ENCODE assay signal across 25 mouse cellular contexts in the genomic region with DNA sequence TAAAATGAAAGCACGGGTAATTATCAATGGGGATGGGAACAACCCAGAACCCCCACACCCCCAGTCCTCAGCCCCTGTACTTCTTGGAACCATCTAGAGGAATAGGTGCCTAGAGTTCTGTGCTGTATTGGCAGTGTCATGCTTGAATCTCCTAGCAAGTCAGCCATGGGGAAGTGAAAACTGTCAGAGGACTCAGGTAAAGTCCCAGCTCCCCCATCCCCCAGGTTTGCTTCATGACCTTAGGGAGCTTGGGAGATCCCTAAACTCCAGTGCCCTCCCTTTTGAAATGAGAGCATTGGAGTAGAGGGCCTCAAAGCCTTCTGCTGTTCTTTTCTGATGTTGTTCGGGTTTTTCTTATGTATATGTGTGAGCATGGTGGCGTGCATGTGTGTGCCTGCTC.
DNase-seq lines count a peak whose midpoint lies in the region; ATAC-seq lines count a peak whose summit lies in the region.
"Had no signal": no experiment of that assay in that cellular context is flagged by ENCODE, and none has a peak within 500 bp of the region (broad histone marks: within the 10 kb centered on the region; RNA-seq: fewer than 3 reads in every experiment).

No protein-coding gene starts in this region.

- peaks cover 15% of the 10 kb centered on the region for H3K4me1 ChIP-seq in kidney, embryonic 15.5 days
- peaks cover 21% of the 10 kb centered on the region for H3K4me1 ChIP-seq in hindbrain, embryonic 13.5 days (replicated peaks)
- H3K4me1 ChIP-seq: heart, embryonic 15.5 days; intestine, embryonic 15.5 days; liver, embryonic 15.5 days; midbrain, embryonic 15.5 days had no signal

- no peak overlapping the region for H3K4me2 ChIP-seq in kidney, embryonic 15.5 days
- H3K4me2 ChIP-seq in hindbrain, embryonic 13.5 days, result no peak overlapping the region
- H3K4me2 ChIP-seq: embryonic facial prominence, embryonic 12.5 days; forebrain, embryonic 12.5 days; heart, embryonic 15.5 days; intestine, embryonic 15.5 days; liver, embryonic 15.5 days; midbrain, embryonic 15.5 days had no signal

- DNase-seq in embryo, embryonic 9.5 days (ENCODE audit: extremely low spot score), result peak; percentile 5
- DNase-seq in embryo, embryonic 11 days, result no peak
- no peak for DNase-seq in kidney, adult 9 months
- peak; percentile 68 for DNase-seq in splenic B cell, adult 2 months (ENCODE audit: low read depth, low spot score)
- no peak for DNase-seq in layer of hippocampus, postnatal 10 days (ENCODE audit: low spot score in 2 of 2)
- DNase-seq: adrenal gland, postnatal 36 days; cerebellum, adult 9-10 months; heart, postnatal 4 days; kidney, postnatal 4 days; liver; right cerebral cortex, postnatal 14 days; thymus, adult 18-20 months; thymus, postnatal 36 days had no signal

- H3K9me3 ChIP-seq in kidney, embryonic 15.5 days (replicated peaks), result no peaks in the 10 kb centered on the region
- no peaks in the 10 kb centered on the region for H3K9me3 ChIP-seq in hindbrain, embryonic 13.5 days
- H3K9me3 ChIP-seq: embryonic facial prominence, embryonic 12.5 days; forebrain, embryonic 12.5 days; heart, embryonic 15.5 days; intestine, embryonic 15.5 days; liver, embryonic 15.5 days; midbrain, embryonic 15.5 days had no signal

- 0 out of 2 replicates have a peak, but pooled peaks have one; percentile 33 for ATAC-seq in kidney, embryonic 15.5 days (replicated peaks; ENCODE audit: low FRiP score)
- 0 out of 2 replicates have a peak, but pooled peaks have one; percentile 32 for ATAC-seq in hindbrain, embryonic 13.5 days (ENCODE audit: low FRiP score)
- ATAC-seq: intestine, embryonic 15.5 days; midbrain, embryonic 15.5 days; Patski had no signal

- no peak overlapping the region for H3K4me3 ChIP-seq in kidney, embryonic 15.5 days (replicated peaks)
- H3K4me3 ChIP-seq in hindbrain, embryonic 13.5 days, result no peak overlapping the region
- H3K4me3 ChIP-seq: embryonic facial prominence, embryonic 12.5 days; forebrain, embryonic 12.5 days; heart, embryonic 15.5 days; intestine, embryonic 15.5 days; left cerebral cortex, adult 2 months; liver, embryonic 15.5 days; midbrain, embryonic 15.5 days had no signal

- H3K9ac ChIP-seq in kidney, embryonic 15.5 days, result no peak overlapping the region
- no peak overlapping the region for H3K9ac ChIP-seq in hindbrain, embryonic 13.5 days
- H3K9ac ChIP-seq: embryonic facial prominence, embryonic 12.5 days; forebrain, embryonic 12.5 days; heart, embryonic 15.5 days; intestine, embryonic 15.5 days; liver, embryonic 15.5 days; midbrain, embryonic 15.5 days had no signal

- H3K27ac ChIP-seq in kidney, embryonic 15.5 days, result no peak overlapping the region
- H3K27ac ChIP-seq in hindbrain, embryonic 13.5 days, result peak overlapping the region; percentile 60; the same call in 1 of the 2 replicates
- H3K27ac ChIP-seq: embryonic facial prominence, embryonic 12.5 days; forebrain, embryonic 12.5 days; heart, embryonic 15.5 days; intestine, embryonic 15.5 days; left cerebral cortex, adult 2 months; liver, embryonic 15.5 days; macrophage; midbrain, embryonic 15.5 days had no signal

- no peaks in the 10 kb centered on the region for H3K27me3 ChIP-seq in kidney, embryonic 15.5 days
- H3K27me3 ChIP-seq in hindbrain, embryonic 13.5 days, result peaks cover 20% of the 10 kb centered on the region
- no peaks in the 10 kb centered on the region for H3K27me3 ChIP-seq in splenic B cell, adult 2 months (ENCODE audit: control insufficient read depth, insufficient read depth, low read length, poor library complexity, severe bottlenecking)
- H3K27me3 ChIP-seq: embryonic facial prominence, embryonic 12.5 days; heart, embryonic 15.5 days; intestine, embryonic 15.5 days; liver, embryonic 15.5 days; midbrain, embryonic 15.5 days had no signal

- no peaks in the 10 kb centered on the region for H3K36me3 ChIP-seq in kidney, embryonic 15.5 days
- H3K36me3 ChIP-seq in hindbrain, embryonic 13.5 days, result no peaks in the 10 kb centered on the region
- no peaks in the 10 kb centered on the region for H3K36me3 ChIP-seq in splenic B cell, adult 2 months (ENCODE audit: control insufficient read depth, insufficient read depth, low read length, poor library complexity, severe bottlenecking)
- H3K36me3 ChIP-seq: embryonic facial prominence, embryonic 12.5 days; forebrain, embryonic 12.5 days; G1E; heart, embryonic 15.5 days; intestine, embryonic 15.5 days; liver, embryonic 15.5 days; midbrain, embryonic 15.5 days had no signal

- WGBS in kidney, embryonic 15.5 days, result 63% methylated on average over 3 of the region's 3 CpGs
- WGBS in hindbrain, embryonic 13.5 days, result 45% methylated on average over 3 of the region's 3 CpGs

Comparison
In these comparisons a context has a peak if more than half of its experiments do, and no peak if none do; other contexts are left out.
1. DNase-seq: peak in embryo, embryonic 9.5 days (single experiment) and splenic B cell, adult 2 months (single experiment); none in embryo, embryonic 11 days (single experiment), kidney, adult 9 months (single experiment) and layer of hippocampus, postnatal 10 days (0 of 2).